Mouse (Mus musculus): ENCODE measurements at regions not wholly inside any gene's neighbourhood (a gene's known extent, or its start where the extent isn't known, plus 50 kb on each side); places are given as distances from the start of the nearest gene placed in this dataset.

DNA sequence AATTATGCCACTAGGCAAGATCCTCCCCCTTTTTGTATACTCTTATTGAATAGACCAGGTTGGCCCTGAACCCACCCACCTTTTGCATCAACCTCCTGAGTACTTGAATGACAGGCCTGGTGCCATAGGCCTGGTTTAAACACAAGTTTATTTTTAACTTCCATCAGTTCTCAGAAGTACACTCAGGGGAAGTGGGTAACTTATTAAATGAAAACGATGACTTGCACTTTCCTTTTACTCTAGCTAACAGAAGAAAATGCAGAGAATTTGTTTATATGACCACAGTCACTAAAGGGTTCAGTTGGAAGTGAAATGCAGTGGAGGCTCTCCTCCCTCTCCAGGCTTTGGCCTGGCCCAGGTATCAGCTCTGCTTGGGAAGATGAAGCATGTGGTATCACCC is 295.9 kb downstream of the Lrrc3b start:
- H3K27me3 ChIP-seq (ENCODE audit: insufficient read depth, low read length) = no peaks in the 10 kb centered on the region
- H3K4me1 ChIP-seq (replicated peaks; ENCODE audit: insufficient read depth, low read length) = no peaks in the 10 kb centered on the region
- no peaks in the 10 kb centered on the region for H3K36me3 ChIP-seq (ENCODE audit: insufficient read depth, low read length)
- no peak overlapping the region for H3K4me3 ChIP-seq (replicated peaks; ENCODE audit: low read depth, low read length)
- no peak overlapping the region for H3K4me2 ChIP-seq (ENCODE audit: low read length)
- 0 out of 2 replicates have a peak overlapping the region, but pooled peaks have one; percentile 13 for H3K27ac ChIP-seq
- TF ChIP-seq CTCF (IDR thresholded peaks at IDR 0.05; ENCODE audit: low read depth) = no peak
- no peaks in the 10 kb centered on the region for H3K9me3 ChIP-seq (replicated peaks; ENCODE audit: low read length)
- H3K9ac ChIP-seq (ENCODE audit: low read depth, low read length) = no peak overlapping the region
- ATAC-seq (replicated peaks; ENCODE audit: low FRiP score, low read depth) (peak; percentile 81), DNase-seq (ENCODE audit: low spot score) (peak; percentile 12)
- 52% methylated on average over 1 of the region's 1 CpGs for WGBS

DNA sequence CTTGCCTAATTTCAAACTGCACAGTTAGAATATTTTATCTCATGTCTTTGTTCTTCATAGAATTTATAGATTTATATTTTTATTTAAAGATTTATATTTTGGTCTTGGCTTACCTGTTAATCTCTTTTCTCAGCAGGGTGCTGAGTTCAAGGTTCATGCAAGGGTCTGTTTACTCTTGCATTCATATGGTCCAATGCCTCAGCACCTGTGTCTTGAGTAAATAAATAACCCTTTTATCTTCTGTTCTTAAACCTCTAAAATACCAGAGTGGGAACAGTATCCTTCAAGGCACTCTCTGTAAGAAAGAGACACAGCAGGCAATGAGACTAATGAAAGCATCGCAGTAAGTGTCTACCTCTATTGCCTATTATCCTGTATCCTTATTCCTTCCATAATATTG is 290.3 kb downstream of the Lrrc3b start:
- no peak for DNase-seq (ENCODE audit: low spot score)

More for the DNA sequence above, 290.3 kb downstream of the Lrrc3b start:
- Histone ChIP-seq H3K4me2 (ENCODE audit: low read length) (no peak overlapping the region), H3K27ac (no peak overlapping the region), H3K4me3 (replicated peaks; ENCODE audit: low read depth, low read length) (no peak overlapping the region), H3K36me3 (ENCODE audit: insufficient read depth, low read length) (no peaks in the 10 kb centered on the region), H3K9ac (ENCODE audit: low read depth, low read length) (no peak overlapping the region), H3K9me3 (replicated peaks; ENCODE audit: low read length) (no peaks in the 10 kb centered on the region), H3K4me1 (replicated peaks; ENCODE audit: insufficient read depth, low read length) (no peaks in the 10 kb centered on the region), H3K27me3 (ENCODE audit: insufficient read depth, low read length) (no peaks in the 10 kb centered on the region)
- no peak for TF ChIP-seq CTCF (IDR thresholded peaks at IDR 0.05; ENCODE audit: low read depth)
- WGBS = 90% methylated on average over 1 of the region's 1 CpGs
- ATAC-seq (replicated peaks; ENCODE audit: low FRiP score, low read depth) = no peak

Measured in kidney, postnatal 0 days (tissue).